Mouse (Mus musculus): ENCODE results near the gene Prkab1.

GRCm38 (mm10) chr5:115978255-115978654, 46.1 kb downstream of the Prkab1 start:
- TF ChIP-seq POLR2A (IDR thresholded peaks at IDR 0.05; ENCODE audit: borderline replicate concordance, extremely low read depth, low read depth, low read length) (no peak), CTCF (IDR thresholded peaks at IDR 0.05; ENCODE audit: insufficient read depth, low read length) (no peak)

Measured in lung, adult 2 months (tissue).